ENCODE assay signal across 11 mouse cellular contexts in genomic region chr12:4007766-4008165, GRCm38 (mm10). TPM values are rescaled to one million over a fixed set of nuclear protein-coding genes. Genes with fewer than 3 reads are reported as not detected.
DNase-seq lines count a peak whose midpoint lies in the region; ATAC-seq and TF ChIP-seq lines count a peak whose summit lies in the region.
"Had no signal": no experiment of that assay in that cellular context is flagged by ENCODE, and none has a peak within 500 bp of the region (broad histone marks: within the 10 kb centered on the region; RNA-seq: fewer than 3 reads in every experiment).

No protein-coding gene starts in this region.

- no peaks in the 10 kb centered on the region for H3K36me3 ChIP-seq in forebrain, embryonic 15.5 days
- H3K36me3 ChIP-seq in forebrain, embryonic 10.5 days (replicated peaks), result no peaks in the 10 kb centered on the region
- H3K36me3 ChIP-seq in intestine, embryonic 14.5 days (ENCODE audit: control insufficient read depth, insufficient read depth, low read length), result no peaks in the 10 kb centered on the region
- H3K36me3 ChIP-seq in intestine, postnatal 0 days (ENCODE audit: control insufficient read depth, insufficient read depth), result no peaks in the 10 kb centered on the region
- H3K36me3 ChIP-seq in midbrain, embryonic 13.5 days, result 0 out of 2 replicates have a peak, but pooled peaks cover 4% of the 10 kb centered on the region
- no peaks in the 10 kb centered on the region for H3K36me3 ChIP-seq in midbrain, embryonic 11.5 days (ENCODE audit: control insufficient read depth, insufficient read depth, low read length)
- H3K36me3 ChIP-seq: embryonic facial prominence, embryonic 13.5 days had no signal

- no peak overlapping the region for H3K4me3 ChIP-seq in forebrain, embryonic 15.5 days
- no peak overlapping the region for H3K4me3 ChIP-seq in forebrain, embryonic 10.5 days
- H3K4me3 ChIP-seq in intestine, embryonic 14.5 days (ENCODE audit: low read depth, low read length), result no peak overlapping the region
- no peak overlapping the region for H3K4me3 ChIP-seq in intestine, postnatal 0 days (ENCODE audit: low read depth, low read length)
- no peak overlapping the region for H3K4me3 ChIP-seq in midbrain, embryonic 13.5 days (replicated peaks)
- H3K4me3 ChIP-seq in midbrain, embryonic 11.5 days (ENCODE audit: low read depth, low read length), result no peak overlapping the region
- H3K4me3 ChIP-seq: embryonic facial prominence, embryonic 13.5 days had no signal

- no peaks in the 10 kb centered on the region for H3K9me3 ChIP-seq in forebrain, embryonic 15.5 days
- no peaks in the 10 kb centered on the region for H3K9me3 ChIP-seq in forebrain, embryonic 10.5 days
- H3K9me3 ChIP-seq in intestine, embryonic 14.5 days (ENCODE audit: control insufficient read depth, low read length), result no peaks in the 10 kb centered on the region
- H3K9me3 ChIP-seq in intestine, postnatal 0 days (ENCODE audit: control insufficient read depth), result no peaks in the 10 kb centered on the region
- H3K9me3 ChIP-seq in midbrain, embryonic 13.5 days, result no peaks in the 10 kb centered on the region
- no peaks in the 10 kb centered on the region for H3K9me3 ChIP-seq in midbrain, embryonic 11.5 days (ENCODE audit: control insufficient read depth, low read length)
- H3K9me3 ChIP-seq: embryonic facial prominence, embryonic 13.5 days had no signal

- H3K4me1 ChIP-seq in forebrain, embryonic 15.5 days, result peaks cover 19% of the 10 kb centered on the region
- peaks cover 63% of the 10 kb centered on the region for H3K4me1 ChIP-seq in forebrain, embryonic 10.5 days
- peaks cover 13% of the 10 kb centered on the region for H3K4me1 ChIP-seq in intestine, embryonic 14.5 days (replicated peaks; ENCODE audit: control insufficient read depth, insufficient read depth, low read length)
- H3K4me1 ChIP-seq in intestine, postnatal 0 days (replicated peaks; ENCODE audit: control insufficient read depth, insufficient read depth, low read length), result no peaks in the 10 kb centered on the region
- peaks cover 39% of the 10 kb centered on the region for H3K4me1 ChIP-seq in midbrain, embryonic 13.5 days (replicated peaks)
- H3K4me1 ChIP-seq in midbrain, embryonic 11.5 days (ENCODE audit: control insufficient read depth, insufficient read depth, low read length), result peaks cover 8% of the 10 kb centered on the region; the same call in 1 of the 2 replicates

- no peak for TF ChIP-seq CTCF in intestine, postnatal 0 days (IDR thresholded peaks at IDR 0.05; ENCODE audit: low read depth)

- H3K27me3 ChIP-seq in forebrain, embryonic 15.5 days, result no peaks in the 10 kb centered on the region
- H3K27me3 ChIP-seq in forebrain, embryonic 10.5 days (ENCODE audit: poor library complexity, severe bottlenecking), result no peaks in the 10 kb centered on the region
- no peaks in the 10 kb centered on the region for H3K27me3 ChIP-seq in intestine, embryonic 14.5 days (replicated peaks; ENCODE audit: control insufficient read depth, insufficient read depth, low read length)
- no peaks in the 10 kb centered on the region for H3K27me3 ChIP-seq in intestine, postnatal 0 days (replicated peaks; ENCODE audit: control insufficient read depth, insufficient read depth, low read length)
- H3K27me3 ChIP-seq in midbrain, embryonic 13.5 days, result no peaks in the 10 kb centered on the region
- no peaks in the 10 kb centered on the region for H3K27me3 ChIP-seq in midbrain, embryonic 11.5 days (ENCODE audit: control insufficient read depth, insufficient read depth, low read length)
- H3K27me3 ChIP-seq: embryonic facial prominence, embryonic 13.5 days had no signal

- peak overlapping the region; percentile 23; the same call in 1 of the 2 replicates for H3K27ac ChIP-seq in forebrain, embryonic 15.5 days (replicated peaks)
- no peak overlapping the region for H3K27ac ChIP-seq in forebrain, embryonic 10.5 days
- H3K27ac ChIP-seq in intestine, embryonic 14.5 days (ENCODE audit: low read depth), result peak overlapping the region; percentile 51; the same call in 1 of the 2 replicates
- H3K27ac ChIP-seq in intestine, postnatal 0 days (ENCODE audit: low read depth, low read length), result no peak overlapping the region
- peak overlapping the region; percentile 30; the same call in 1 of the 2 replicates for H3K27ac ChIP-seq in midbrain, embryonic 13.5 days
- no peak overlapping the region; the same call in 1 of the 2 replicates for H3K27ac ChIP-seq in midbrain, embryonic 11.5 days (ENCODE audit: low read depth, low read length)

- no peak for ATAC-seq in forebrain, embryonic 15.5 days (replicated peaks)
- 0 out of 2 replicates have a peak, but pooled peaks have one; percentile 50 for ATAC-seq in intestine, embryonic 14.5 days (replicated peaks; ENCODE audit: low FRiP score, low TSS enrichment, low read depth)
- no peak for ATAC-seq in intestine, postnatal 0 days
- ATAC-seq in midbrain, embryonic 13.5 days, result no peak
- ATAC-seq in midbrain, embryonic 11.5 days (ENCODE audit: low FRiP score), result no peak

- no peak overlapping the region for H3K9ac ChIP-seq in forebrain, embryonic 15.5 days (replicated peaks)
- no peak overlapping the region for H3K9ac ChIP-seq in intestine, embryonic 14.5 days (ENCODE audit: low read length)
- no peak overlapping the region for H3K9ac ChIP-seq in intestine, postnatal 0 days (ENCODE audit: low read depth, low read length)
- H3K9ac ChIP-seq in midbrain, embryonic 13.5 days (replicated peaks), result no peak overlapping the region
- H3K9ac ChIP-seq in midbrain, embryonic 11.5 days (ENCODE audit: low read length), result no peak overlapping the region
- H3K9ac ChIP-seq: embryonic facial prominence, embryonic 13.5 days had no signal

- WGBS in forebrain, embryonic 15.5 days, result 33% methylated on average over 4 of the region's 4 CpGs
- 62% methylated on average over 4 of the region's 4 CpGs for WGBS in forebrain, embryonic 10.5 days
- WGBS in intestine, embryonic 14.5 days, result 35% methylated on average over 4 of the region's 4 CpGs
- 15% methylated on average over 4 of the region's 4 CpGs for WGBS in intestine, postnatal 0 days
- WGBS in midbrain, embryonic 13.5 days, result 65% methylated on average over 4 of the region's 4 CpGs
- WGBS in midbrain, embryonic 11.5 days, result 61% methylated on average over 4 of the region's 4 CpGs

- DNase-seq in forebrain, embryonic 10.5 days (ENCODE audit: extremely low spot score, low spot score), result no peak
- DNase-seq in intestine, embryonic 14.5 days (ENCODE audit: low spot score), result no peak
- no peak for DNase-seq in midbrain, embryonic 11.5 days (ENCODE audit: low spot score, missing footprints)
- peak; percentile 23 to 44 for DNase-seq in lung, postnatal 4 days
- no peak for DNase-seq in layer of hippocampus, adult 9-10 months (ENCODE audit: low spot score)
- DNase-seq: liver; thymus, postnatal 36 days had no signal

- H3K4me2 ChIP-seq in forebrain, embryonic 15.5 days (replicated peaks), result no peak overlapping the region
- H3K4me2 ChIP-seq in intestine, embryonic 14.5 days (ENCODE audit: low read length), result no peak overlapping the region
- no peak overlapping the region for H3K4me2 ChIP-seq in intestine, postnatal 0 days (replicated peaks; ENCODE audit: low read depth)
- H3K4me2 ChIP-seq in midbrain, embryonic 13.5 days (replicated peaks), result no peak overlapping the region
- H3K4me2 ChIP-seq in midbrain, embryonic 11.5 days, result no peak overlapping the region

RNA-seq across cellular contexts. Expression of gene Efr3b, which starts 30.9 kb away (rescaled TPM):
- polyA plus RNA-seq in forebrain, embryonic 15.5 days (2015; fragmentation: Nextera tagmentation; extraction: Ambion mirVana), result 29.9 and 31.4 TPM in 2 replicates
- 7.7 and 8.7 TPM in 2 replicates for polyA plus RNA-seq in forebrain, embryonic 10.5 days (2016; fragmentation: Nextera tagmentation; extraction: Ambion mirVana)
- 3.2 and 3.7 TPM in 2 replicates for polyA plus RNA-seq in intestine, embryonic 14.5 days (2014; fragmentation: Nextera tagmentation; extraction: Ambion mirVana)
- 3.2 and 3.9 TPM in 2 replicates for polyA plus RNA-seq in intestine, postnatal 0 days (2015; fragmentation: Nextera tagmentation; extraction: Ambion mirVana)
- polyA plus RNA-seq in midbrain, embryonic 13.5 days (2015; fragmentation: Nextera tagmentation; extraction: Ambion mirVana), result 37.9 and 41.5 TPM in 2 replicates
- polyA plus RNA-seq in midbrain, embryonic 11.5 days (2014; fragmentation: Nextera tagmentation; extraction: Ambion mirVana), result 11.4 and 11.7 TPM in 2 replicates

RNA-seq across cellular contexts. Expression of gene Pomc, which starts 53.0 kb away (rescaled TPM):
- polyA plus RNA-seq in forebrain, embryonic 15.5 days (2015; fragmentation: Nextera tagmentation; extraction: Ambion mirVana), result 4.9 and 11.5 TPM in 2 replicates
- polyA plus RNA-seq in forebrain, embryonic 10.5 days (2016; fragmentation: Nextera tagmentation; extraction: Ambion mirVana), result 6.1 and 9.1 TPM in 2 replicates
- 3.2 TPM in 2 replicates for polyA plus RNA-seq in intestine, embryonic 14.5 days (2014; fragmentation: Nextera tagmentation; extraction: Ambion mirVana)
- polyA plus RNA-seq in intestine, postnatal 0 days (2015; fragmentation: Nextera tagmentation; extraction: Ambion mirVana), result 1.0 and 1.3 TPM in 2 replicates
- polyA plus RNA-seq in midbrain, embryonic 13.5 days (2015; fragmentation: Nextera tagmentation; extraction: Ambion mirVana), result 9.3 and 12.8 TPM in 2 replicates
- 6.9 and 7.3 TPM in 2 replicates for polyA plus RNA-seq in midbrain, embryonic 11.5 days (2014; fragmentation: Nextera tagmentation; extraction: Ambion mirVana)

Comparison
In these comparisons a context has a peak if more than half of its experiments do, and no peak if none do; other contexts are left out.
1. H3K27ac ChIP-seq: peak in forebrain, embryonic 15.5 days (single experiment), intestine, embryonic 14.5 days (single experiment) and midbrain, embryonic 13.5 days (single experiment); none in forebrain, embryonic 10.5 days (single experiment), intestine, postnatal 0 days (single experiment) and midbrain, embryonic 11.5 days (single experiment).
2. DNase-seq: peak in lung, postnatal 4 days (2 of 2); none in forebrain, embryonic 10.5 days (single experiment), intestine, embryonic 14.5 days (single experiment), midbrain, embryonic 11.5 days (single experiment) and layer of hippocampus, adult 9-10 months (single experiment).